Mouse (Mus musculus): ENCODE measurements at regions not wholly inside any gene's neighbourhood (a gene's known extent, or its start where the extent isn't known, plus 50 kb on each side); places are given as distances from the start of the nearest gene placed in this dataset.

GRCm38 (mm10) chr10:126070984-126071713 lies 105.2 kb downstream of the Lrig3 start:
- DNase-seq (ENCODE audit: low spot score in 2 of 2): no peak

GRCm38 (mm10) chr10:126071714-126072057 lies 105.7 kb downstream of the Lrig3 start:
- no peak for DNase-seq (ENCODE audit: low spot score in 2 of 2)

- DNase-seq (ENCODE audit: low spot score in 2 of 2): no peak
Measured at GRCm38 (mm10) chr10:126077313-126077966, 111.5 kb downstream of the Lrig3 start.

- no peak for DNase-seq (ENCODE audit: low spot score in 2 of 2)
Measured at GRCm38 (mm10) chr10:126082576-126082975, 116.6 kb downstream of the Lrig3 start.

GRCm38 (mm10) chr10:126086684-126087083 lies 120.7 kb downstream of the Lrig3 start:
- no peak for DNase-seq (ENCODE audit: low spot score in 2 of 2)

- peak; percentile 48 to 64 for DNase-seq (ENCODE audit: low spot score in 2 of 2)
Measured at GRCm38 (mm10) chr10:126094238-126094880, 128.4 kb downstream of the Lrig3 start.

GRCm38 (mm10) chr10:126097896-126098295 lies 131.9 kb downstream of the Lrig3 start:
- no peak for DNase-seq (ENCODE audit: low spot score in 2 of 2)

- DNase-seq (ENCODE audit: low spot score in 2 of 2): no peak
Measured at GRCm38 (mm10) chr10:126102876-126103275, 136.9 kb downstream of the Lrig3 start.

GRCm38 (mm10) chr10:126113106-126113505 lies 147.1 kb downstream of the Lrig3 start:
- DNase-seq (ENCODE audit: low spot score in 2 of 2): no peak

GRCm38 (mm10) chr10:126115386-126115785 lies 149.4 kb downstream of the Lrig3 start:
- DNase-seq (ENCODE audit: low spot score in 2 of 2): no peak

GRCm38 (mm10) chr10:126121626-126122025 lies 155.7 kb downstream of the Lrig3 start:
- DNase-seq (ENCODE audit: low spot score in 2 of 2): no peak

GRCm38 (mm10) chr10:126122504-126122903 lies 156.5 kb downstream of the Lrig3 start:
- no peak for DNase-seq (ENCODE audit: low spot score in 2 of 2)

GRCm38 (mm10) chr10:126133188-126133587 lies 167.2 kb downstream of the Lrig3 start:
- DNase-seq (ENCODE audit: low spot score in 2 of 2): no peak

- DNase-seq (ENCODE audit: low spot score in 2 of 2): no peak
Measured at GRCm38 (mm10) chr10:126133957-126134356, 168.0 kb downstream of the Lrig3 start.

GRCm38 (mm10) chr10:126138585-126138984 lies 172.6 kb downstream of the Lrig3 start:
- no peak for DNase-seq (ENCODE audit: low spot score in 2 of 2)

- no peak for DNase-seq (ENCODE audit: low spot score in 2 of 2)
Measured at GRCm38 (mm10) chr10:126141586-126141985, 175.6 kb downstream of the Lrig3 start.

GRCm38 (mm10) chr10:126143833-126144232 lies 177.9 kb downstream of the Lrig3 start:
- DNase-seq (ENCODE audit: low spot score in 2 of 2): no peak

GRCm38 (mm10) chr10:126144609-126145202 lies 178.7 kb downstream of the Lrig3 start:
- no peak for DNase-seq (ENCODE audit: low spot score in 2 of 2)

- no peak for DNase-seq (ENCODE audit: low spot score in 2 of 2)
Measured at GRCm38 (mm10) chr10:126157300-126157699, 191.3 kb downstream of the Lrig3 start.

GRCm38 (mm10) chr10:126165215-126165614 lies 199.2 kb downstream of the Lrig3 start:
- DNase-seq (ENCODE audit: low spot score in 2 of 2): no peak

- no peak for DNase-seq (ENCODE audit: low spot score in 2 of 2)
Measured at GRCm38 (mm10) chr10:126169095-126169873, 203.3 kb downstream of the Lrig3 start.
